Mouse (Mus musculus) liver, embryonic 16.5 days (tissue): Measurements from ENCODE around the gene Ripor3. TPM values are rescaled to one million over a fixed set of nuclear protein-coding genes. Genes with fewer than 3 reads are reported as not detected.

Experiments
- ATAC-seq: fragments of 200-750 bp; cut with Nextera tagmentation; 2 replicates; pipeline ENCODE4 v1.8.0; 2017; ENCODE audit warnings: low read depth, mild to moderate bottlenecking, moderate number of reproducible peaks, moderate library complexity
- H3K27ac ChIP-seq: fragments of 300-500 bp; sonication (generic); 2 replicates; pipeline ENCODE4 v1.5.1; 2014; ENCODE audit warnings: mild to moderate bottlenecking, low read length
- H3K27me3 ChIP-seq: fragments of 300-500 bp; sonication (generic); 2 replicates; pipeline ENCODE4 v1.6.1; 2014; ENCODE audit warnings: low read depth, low read length, mixed read lengths; ENCODE audit not compliant: control insufficient read depth, insufficient read depth
- H3K36me3 ChIP-seq: fragments of 300-500 bp; sonication (generic); 2 replicates; pipeline ENCODE4 v1.6.1; 2014; ENCODE audit warnings: mild to moderate bottlenecking; ENCODE audit not compliant: control insufficient read depth, insufficient read depth
- H3K4me1 ChIP-seq: fragments of 300-500 bp; sonication (generic); 2 replicates; pipeline ENCODE4 v1.6.1; 2014; ENCODE audit warnings: low read depth, low read length, mixed read lengths; ENCODE audit not compliant: control insufficient read depth
- H3K4me2 ChIP-seq: fragments of 300-500 bp; sonication (generic); 2 replicates; pipeline ENCODE4 v1.6.1; 2014; ENCODE audit warnings: low read depth, low read length, mixed read lengths
- H3K4me3 ChIP-seq: fragments of 300-500 bp; sonication (generic); 2 replicates; pipeline ENCODE4 v1.5.1; 2014; ENCODE audit warnings: low read depth, mild to moderate bottlenecking, low read length
- H3K9ac ChIP-seq: fragments of 300-500 bp; sonication (generic); 2 replicates; pipeline ENCODE4 v1.6.1; 2014; ENCODE audit warnings: low read depth, low read length
- H3K9me3 ChIP-seq: fragments of 300-500 bp; sonication (generic); replicated peaks from 2 replicates; pipeline ENCODE4 v1.6.1; 2016; ENCODE audit warnings: low read length; ENCODE audit not compliant: control insufficient read depth
- WGBS: fragments of 180-500 bp; shearing (Covaris S2); extraction: QIAGEN DNeasy Blood & Tissue Kit; methylation state at CpG from one replicate; pipeline ENCODE4 v1.1.7; 2014; ENCODE audit not compliant: insufficient replicate concordance; 5-methylcytosine and 5-hydroxymethylcytosine counted together
- polyA plus RNA-seq: library from polyadenylated mRNA; unstranded; fragments of >200 nt; fragmentation: Nextera tagmentation; extraction: Ambion mirVana; gene quantifications from 2 replicates; pipeline ENCODE4 v1.2.1, GENCODE M21; 2015

Ripor3 gene
- polyA plus RNA-seq, 1 experiment from 2014 or later, result 1.2 TPM

- ATAC-seq, result peak; percentile 31; the same call in 1 of the 2 replicates
- no peak overlapping the region for H3K4me2 ChIP-seq
- H3K9me3 ChIP-seq, result no peaks in the 10 kb centered on the region
- peaks cover 10% of the 10 kb centered on the region for H3K4me1 ChIP-seq
- no peaks in the 10 kb centered on the region for H3K27me3 ChIP-seq
- no peak overlapping the region for H3K27ac ChIP-seq
- H3K36me3 ChIP-seq, result no peaks in the 10 kb centered on the region
- H3K4me3 ChIP-seq, result no peak overlapping the region
- 0 out of 2 replicates have a peak overlapping the region, but pooled peaks have one; percentile 12 for H3K9ac ChIP-seq
- WGBS, result 35% methylated on average over 12 of the region's 12 CpGs
These were observed 22.8 kb downstream of the Ripor3 start for GRCm38 (mm10) chr2:167987640-167988039.

GRCm38 (mm10) chr2:167986762-167987161 is 23.7 kb downstream of the Ripor3 start:
- no peak overlapping the region for H3K27ac ChIP-seq
- H3K27me3 ChIP-seq, result no peaks in the 10 kb centered on the region
- H3K4me1 ChIP-seq, result peaks cover 10% of the 10 kb centered on the region
- no peak overlapping the region for H3K4me2 ChIP-seq
- 20% methylated on average over 7 of the region's 7 CpGs for WGBS
- H3K9ac ChIP-seq, result no peak overlapping the region
- ATAC-seq, result no peak
- H3K9me3 ChIP-seq, result no peaks in the 10 kb centered on the region
- no peak overlapping the region for H3K4me3 ChIP-seq
- no peaks in the 10 kb centered on the region for H3K36me3 ChIP-seq

GRCm38 (mm10) chr2:167984946-167985345 is 25.5 kb downstream of the Ripor3 start:
- no peak for ATAC-seq
- Histone ChIP-seq H3K4me1 (peaks cover 12% of the 10 kb centered on the region), H3K36me3 (no peaks in the 10 kb centered on the region), H3K9ac (no peak overlapping the region), H3K27me3 (no peaks in the 10 kb centered on the region), H3K4me3 (no peak overlapping the region), H3K9me3 (no peaks in the 10 kb centered on the region), H3K27ac (no peak overlapping the region), H3K4me2 (no peak overlapping the region)
- WGBS, result 36% methylated on average over 3 of the region's 3 CpGs

- no peak overlapping the region for H3K4me2 ChIP-seq
- ATAC-seq, result no peak
- peaks cover 15% of the 10 kb centered on the region for H3K4me1 ChIP-seq
- no peak overlapping the region for H3K4me3 ChIP-seq
- no peak overlapping the region for H3K9ac ChIP-seq
- H3K36me3 ChIP-seq, result no peaks in the 10 kb centered on the region
- H3K9me3 ChIP-seq, result no peaks in the 10 kb centered on the region
- H3K27ac ChIP-seq, result no peak overlapping the region
- WGBS, result 72% methylated on average over 5 of the region's 5 CpGs
- H3K27me3 ChIP-seq, result no peaks in the 10 kb centered on the region
These were observed 26.0 kb downstream of the Ripor3 start for GRCm38 (mm10) chr2:167984371-167984770.

- Histone ChIP-seq H3K4me2 (no peak overlapping the region), H3K9me3 (no peaks in the 10 kb centered on the region), H3K27ac (no peak overlapping the region), H3K36me3 (no peaks in the 10 kb centered on the region), H3K4me1 (peaks cover 19% of the 10 kb centered on the region), H3K9ac (no peak overlapping the region), H3K27me3 (no peaks in the 10 kb centered on the region), H3K4me3 (no peak overlapping the region)
- WGBS, result 60% methylated on average over 9 of the region's 9 CpGs
- ATAC-seq, result peak; percentile 77
These were observed 27.8 kb downstream of the Ripor3 start for GRCm38 (mm10) chr2:167982646-167983045.

GRCm38 (mm10) chr2:167980391-167980790 is 30.0 kb downstream of the Ripor3 start:
- Histone ChIP-seq H3K4me2 (no peak overlapping the region), H3K27me3 (no peaks in the 10 kb centered on the region), H3K36me3 (no peaks in the 10 kb centered on the region; the same call in 1 of the 2 replicates), H3K4me1 (peaks cover 11% of the 10 kb centered on the region), H3K4me3 (no peak overlapping the region), H3K9me3 (no peaks in the 10 kb centered on the region), H3K9ac (no peak overlapping the region), H3K27ac (no peak overlapping the region)
- no peak for ATAC-seq
- 69% methylated on average over 10 of the region's 10 CpGs for WGBS

- Histone ChIP-seq H3K27me3 (no peaks in the 10 kb centered on the region), H3K4me3 (no peak overlapping the region), H3K4me2 (no peak overlapping the region), H3K27ac (peak overlapping the region; percentile 78), H3K9me3 (no peaks in the 10 kb centered on the region), H3K36me3 (no peaks in the 10 kb centered on the region; the same call in none of the 2 replicates), H3K4me1 (peaks cover 11% of the 10 kb centered on the region), H3K9ac (no peak overlapping the region)
- ATAC-seq, result no peak
- 82% methylated on average over 10 of the region's 10 CpGs for WGBS
These were observed 32.1 kb downstream of the Ripor3 start for GRCm38 (mm10) chr2:167978271-167978670.

- Histone ChIP-seq H3K36me3 (no peaks in the 10 kb centered on the region; the same call in none of the 2 replicates), H3K9ac (no peak overlapping the region), H3K27ac (no peak overlapping the region), H3K27me3 (no peaks in the 10 kb centered on the region), H3K9me3 (no peaks in the 10 kb centered on the region), H3K4me3 (no peak overlapping the region), H3K4me1 (peaks cover 11% of the 10 kb centered on the region), H3K4me2 (no peak overlapping the region)
- ATAC-seq, result no peak
- WGBS, result 48% methylated on average over 12 of the region's 12 CpGs
These were observed 34.7 kb downstream of the Ripor3 start for GRCm38 (mm10) chr2:167975746-167976145.

GRCm38 (mm10) chr2:167972809-167973208 is 37.6 kb downstream of the Ripor3 start:
- Histone ChIP-seq H3K9me3 (no peaks in the 10 kb centered on the region), H3K4me1 (no peaks in the 10 kb centered on the region; the same call in none of the 2 replicates), H3K36me3 (peaks cover 6% of the 10 kb centered on the region), H3K9ac (no peak overlapping the region), H3K4me3 (no peak overlapping the region), H3K27me3 (no peaks in the 10 kb centered on the region), H3K4me2 (no peak overlapping the region), H3K27ac (no peak overlapping the region)
- ATAC-seq, result no peak
- 21% methylated on average over 1 of the region's 1 CpGs for WGBS
